Mouse (Mus musculus) forebrain, embryonic 10.5 days (tissue): ENCODE measurements around the gene Sppl2c. TPM values are rescaled to one million over a fixed set of nuclear protein-coding genes. Genes with fewer than 3 reads are reported as not detected.

ENCODE experiments used
- DNase-seq: peaks from one replicate; pipeline ENCODE4 v3.0.0-alpha.2; 2017; ENCODE audit warnings: low spot score; ENCODE audit errors: extremely low spot score
- H3K27ac ChIP-seq: fragments of 300-500 bp; sonication (generic); 2 replicates; pipeline ENCODE4 v1.5.1; 2016; ENCODE audit warnings: mild to moderate bottlenecking
- H3K27me3 ChIP-seq: fragments of 300-500 bp; sonication (generic); 2 replicates; pipeline ENCODE4 v1.6.1; 2016; ENCODE audit warnings: mild to moderate bottlenecking; ENCODE audit not compliant: poor library complexity, severe bottlenecking
- H3K36me3 ChIP-seq: fragments of 300-500 bp; sonication (generic); replicated peaks from 2 replicates; pipeline ENCODE4 v1.6.1; 2016; ENCODE audit warnings: mild to moderate bottlenecking, moderate library complexity
- H3K4me1 ChIP-seq: fragments of 300-500 bp; sonication (generic); 2 replicates; pipeline ENCODE4 v1.6.1; 2016
- H3K4me3 ChIP-seq: fragments of 300-500 bp; sonication (generic); 2 replicates; pipeline ENCODE4 v1.5.1; 2016; ENCODE audit warnings: mild to moderate bottlenecking, moderate library complexity
- H3K9me3 ChIP-seq: fragments of 300-500 bp; sonication (generic); 2 replicates; pipeline ENCODE4 v1.6.1; 2016; ENCODE audit warnings: mild to moderate bottlenecking, moderate library complexity
- WGBS: fragments of 180-500 bp; shearing (Covaris S2); methylation state at CpG from one replicate; pipeline ENCODE4 v1.1.7; 2016; 5-methylcytosine and 5-hydroxymethylcytosine counted together
- polyA plus RNA-seq: library from polyadenylated mRNA; unstranded; fragments of >200 nt; fragmentation: Nextera tagmentation; extraction: Ambion mirVana; gene quantifications from 2 replicates; pipeline ENCODE4 v1.2.1, GENCODE M21; 2016

Gene Sppl2c
- polyA plus RNA-seq, 1 experiment from 2014 or later, result not detected

DNA sequence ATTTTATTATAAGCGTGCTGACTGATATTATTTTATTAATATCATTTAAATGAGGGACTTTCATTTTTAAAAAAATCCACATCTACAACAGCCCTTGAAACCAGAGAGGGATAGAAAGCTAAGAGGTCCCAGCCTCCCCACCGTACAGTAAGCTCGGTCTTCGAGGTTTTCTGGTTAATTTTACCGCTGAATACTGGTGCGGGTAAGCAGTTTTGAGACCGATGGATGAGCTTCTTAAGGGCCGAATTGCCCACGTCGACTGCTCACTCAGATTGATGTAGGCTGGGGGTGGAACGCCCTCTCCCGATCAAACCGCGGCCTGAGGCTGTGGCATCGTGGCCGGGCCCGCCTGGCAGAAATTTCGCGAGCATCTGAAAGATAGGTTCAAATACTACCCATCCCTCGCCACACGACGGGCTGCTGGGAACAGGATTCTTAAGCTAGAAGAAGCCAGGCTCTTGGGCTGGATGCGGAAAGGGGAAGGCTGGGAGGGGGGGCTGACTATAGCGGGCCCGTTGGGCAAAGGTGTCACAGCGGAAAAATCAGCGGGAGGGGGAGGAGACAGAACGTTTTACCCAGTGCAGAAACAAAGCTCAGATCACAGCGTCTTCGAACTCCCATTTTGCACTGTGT is 47.6 kb downstream of the Sppl2c start:
- Histone ChIP-seq H3K4me1 (peaks cover 54% of the 10 kb centered on the region), H3K36me3 (no peaks in the 10 kb centered on the region), H3K27me3 (peaks cover 85% of the 10 kb centered on the region), H3K9me3 (no peaks in the 10 kb centered on the region), H3K4me3 (peak overlapping the region; percentile 61), H3K27ac (no peak overlapping the region)
- WGBS, result 3% methylated on average over 30 of the region's 30 CpGs
- peak; percentile 27 for DNase-seq

DNA sequence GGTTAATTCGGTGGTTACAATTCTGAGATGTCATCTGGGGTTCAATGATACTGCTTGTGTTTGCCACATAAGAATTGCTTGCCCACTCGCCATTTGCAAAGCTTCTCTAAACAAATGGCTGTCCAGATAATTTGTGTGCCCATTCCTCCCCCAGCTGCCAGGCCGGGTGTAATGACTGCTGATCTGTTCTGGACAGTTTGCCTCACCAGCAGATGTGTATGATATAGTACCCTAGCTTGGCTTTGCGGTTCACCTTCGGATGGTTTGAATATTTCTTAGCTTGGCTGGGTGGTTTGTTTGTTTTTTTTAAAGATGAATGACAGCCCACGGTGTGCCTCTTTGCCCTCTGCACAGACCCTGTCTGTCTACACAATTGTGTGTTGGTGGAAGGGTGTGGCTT is 48.6 kb downstream of the Sppl2c start:
- Histone ChIP-seq H3K27me3 (peaks cover 78% of the 10 kb centered on the region), H3K27ac (no peak overlapping the region), H3K36me3 (no peaks in the 10 kb centered on the region), H3K4me1 (peaks cover 54% of the 10 kb centered on the region), H3K4me3 (no peak overlapping the region), H3K9me3 (no peaks in the 10 kb centered on the region)
- DNase-seq, result no peak
- 49% methylated on average over 6 of the region's 6 CpGs for WGBS

DNA sequence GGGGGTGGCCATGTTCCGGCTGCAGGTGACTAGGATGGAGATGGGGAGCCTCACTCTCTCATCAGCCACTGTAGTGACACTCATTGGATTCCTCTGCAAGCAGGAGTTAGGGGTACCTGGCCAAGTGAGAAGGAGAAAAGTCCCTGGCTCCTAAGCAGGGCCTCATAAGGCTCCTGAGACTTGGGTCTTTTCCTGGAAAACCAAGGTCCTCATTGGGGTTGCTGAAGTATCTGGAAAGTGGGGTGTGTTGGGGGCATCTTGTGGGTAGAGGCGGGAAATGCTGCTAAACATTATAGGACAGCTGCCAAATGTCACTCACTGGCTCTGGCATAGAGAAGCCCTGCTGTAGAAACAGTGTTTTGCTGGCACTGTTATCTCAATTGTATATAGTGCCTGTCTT is 49.8 kb downstream of the Sppl2c start:
- H3K36me3 ChIP-seq, result no peaks in the 10 kb centered on the region
- no peak overlapping the region for H3K4me3 ChIP-seq
- H3K27ac ChIP-seq, result no peak overlapping the region
- 68% methylated on average over 2 of the region's 2 CpGs for WGBS
- no peaks in the 10 kb centered on the region for H3K9me3 ChIP-seq
- H3K4me1 ChIP-seq, result peaks cover 47% of the 10 kb centered on the region
- DNase-seq, result no peak
- H3K27me3 ChIP-seq, result peaks cover 70% of the 10 kb centered on the region

DNA sequence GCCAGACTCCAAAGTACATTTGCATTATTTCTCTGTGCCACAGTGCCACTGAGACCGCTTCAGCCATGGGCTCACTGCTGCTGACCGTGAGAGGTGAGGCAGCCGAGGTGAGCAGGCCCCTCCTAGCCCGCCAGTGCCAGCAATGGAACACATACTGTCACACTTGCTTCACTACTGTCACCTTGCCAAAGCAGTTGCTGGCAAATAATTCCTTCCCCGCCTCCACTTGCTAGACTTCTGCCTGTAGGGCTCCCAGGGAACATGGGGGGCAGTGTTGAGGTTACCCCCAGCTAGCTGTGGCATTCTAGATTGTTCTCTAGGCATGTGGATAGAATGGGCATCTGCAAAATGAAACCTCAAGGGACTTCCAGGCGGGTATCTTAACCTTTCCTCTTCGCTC is 51.1 kb downstream of the Sppl2c start:
- peaks cover 60% of the 10 kb centered on the region for H3K27me3 ChIP-seq
- WGBS, result 66% methylated on average over 7 of the region's 7 CpGs

DNA sequence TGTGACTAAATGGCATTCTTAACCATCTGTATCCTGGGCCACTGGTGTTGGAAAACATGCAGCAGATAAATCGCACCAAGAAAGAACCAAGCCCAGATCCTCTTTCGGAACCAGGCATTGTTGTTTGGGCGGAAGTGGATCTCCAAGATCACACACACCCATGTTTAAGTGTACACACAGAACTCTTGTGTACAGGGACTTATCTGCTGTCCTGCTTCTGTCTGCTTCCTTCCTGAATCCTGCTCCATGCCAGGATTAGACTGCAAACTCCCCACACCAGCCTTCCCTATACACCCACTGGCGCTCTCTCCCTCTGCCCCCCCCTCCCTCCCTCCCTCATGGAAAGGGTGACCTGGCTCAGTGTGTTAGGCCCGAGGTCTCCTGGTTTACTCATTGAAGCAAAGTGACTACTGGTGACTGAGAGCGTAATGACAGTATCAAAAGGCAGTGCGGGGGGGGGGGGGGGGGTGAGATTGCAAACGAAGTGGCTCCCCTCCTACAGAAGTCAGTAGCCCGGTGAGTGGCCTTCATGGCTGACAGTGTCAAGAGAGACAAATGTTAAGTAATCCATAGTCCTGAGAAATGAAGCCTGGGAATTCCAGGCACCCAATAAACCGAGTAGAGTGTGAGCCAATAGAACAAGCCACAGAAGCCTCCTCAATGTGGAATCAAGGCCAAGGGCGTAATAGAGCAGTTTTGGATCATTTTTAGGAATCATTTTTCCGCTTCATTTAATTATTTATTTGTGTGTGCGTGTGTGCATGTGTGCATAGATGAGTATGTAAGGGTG is 52.0 kb downstream of the Sppl2c start:
- peaks cover 57% of the 10 kb centered on the region for H3K27me3 ChIP-seq
- no peaks in the 10 kb centered on the region for H3K36me3 ChIP-seq
- 67% methylated on average over 13 of the region's 13 CpGs for WGBS
- no peak overlapping the region for H3K27ac ChIP-seq
- H3K4me1 ChIP-seq, result peaks cover 27% of the 10 kb centered on the region
- no peak for DNase-seq
- no peaks in the 10 kb centered on the region for H3K9me3 ChIP-seq
- H3K4me3 ChIP-seq, result no peak overlapping the region

More for the DNA sequence above, 51.1 kb downstream of the Sppl2c start:
- Histone ChIP-seq H3K4me1 (peaks cover 36% of the 10 kb centered on the region), H3K36me3 (no peaks in the 10 kb centered on the region), H3K27ac (no peak overlapping the region), H3K9me3 (no peaks in the 10 kb centered on the region), H3K4me3 (no peak overlapping the region)
- DNase-seq, result no peak

Other genes with a start within 250 kb of the Sppl2c start
- gene Nsf, start 232.3 kb upstream of the Sppl2c start, polyA plus RNA-seq, result 55.3 and 57.6 TPM in 2 replicates
- 94.9 and 98.4 TPM in 2 replicates for gene Arf2, start 219.6 kb upstream of the Sppl2c start, polyA plus RNA-seq
- 0.06 and 0.22 TPM in 2 replicates for gene Crhr1, start 53.5 kb upstream of the Sppl2c start, polyA plus RNA-seq
- 2.9 and 8.1 TPM in 2 replicates for gene Mapt, start 45.1 kb downstream of the Sppl2c start, polyA plus RNA-seq